Mouse (Mus musculus) liver, postnatal 0 days (tissue): ENCODE data around the gene Sept1.
A peak's percentile ranks its signal among the peaks of the same experiment; 100 is the strongest.

Source experiments
- CTCF ChIP-seq: sonication (generic); IDR thresholded peaks from 2 replicates; pipeline ENCODE4 v1.5.1; 2016; ENCODE audit warnings: antibody characterized with exemption, low read depth
- EP300 ChIP-seq: IDR thresholded peaks from 2 replicates; pipeline ENCODE4 v1.6.1; 2016; ENCODE audit warnings: antibody characterized with exemption, low read depth, mild to moderate bottlenecking

- TF ChIP-seq CTCF (no peak), EP300 (0 out of 2 replicates have a peak, but pooled peaks have one; percentile 11)
Measured at GRCm38 (mm10) chr7:127270256-127270655, 37.3 kb upstream of the Sept1 start.
